Mouse (Mus musculus) bone marrow, adult 2 months (tissue): Measurements from ENCODE around the gene Hspbap1.

Source experiments
- CTCF ChIP-seq: fragments of 200-500 bp; IDR thresholded peaks from 2 replicates; pipeline ENCODE4 v1.5.1; 2011; ENCODE audit warnings: low read length, control low read depth; ENCODE audit not compliant: control insufficient read depth, insufficient read depth
- POLR2A ChIP-seq: fragments of 200-500 bp; IDR thresholded peaks from 2 replicates; pipeline ENCODE4 v1.6.1; 2011; ENCODE audit warnings: low read depth, mild to moderate bottlenecking, control low read depth, low read length, borderline replicate concordance; ENCODE audit not compliant: control insufficient read depth

DNA sequence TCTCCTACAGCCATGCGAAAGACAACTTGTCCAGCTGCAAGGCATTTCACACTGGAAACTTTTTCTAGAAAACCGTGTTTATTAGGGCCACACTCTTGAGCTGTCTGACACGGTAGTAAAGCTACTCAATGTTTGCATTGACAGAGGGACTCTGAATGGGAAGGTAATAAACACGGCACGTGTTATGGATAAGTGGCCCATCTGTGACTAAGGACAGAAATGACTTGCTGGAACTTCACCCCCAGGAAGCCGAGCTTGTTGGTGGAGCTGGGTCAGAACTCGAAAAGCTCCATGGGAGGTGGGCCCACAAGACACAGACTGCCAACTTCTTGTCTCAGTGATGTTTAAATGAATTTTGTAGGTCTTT is 22.0 kb upstream of the Hspbap1 start:
- TF ChIP-seq CTCF (no peak), POLR2A (no peak)
